Mouse (Mus musculus) CD8-positive naive resting alpha-beta T cell, adult 2 months (primary cell): ENCODE measurements around the gene Stk38.

Experiments used
- DNase-seq, 2 experiments: peaks; one replicate each; pipeline ENCODE4 v3.0.0; 2022; ENCODE audit warnings: low read depth in 2 of 2, low spot score in 2 of 2

Stk38 gene

GRCm38 (mm10) chr17:28960597-28960996 lies 47.2 kb downstream of the Stk38 start:
- DNase-seq = no peak

GRCm38 (mm10) chr17:28954416-28954815 lies 53.4 kb downstream of the Stk38 start:
- no peak for DNase-seq

GRCm38 (mm10) chr17:28953251-28953650 lies 54.5 kb downstream of the Stk38 start:
- peak in 1 of 2 experiments; percentile 6 for DNase-seq

- DNase-seq = peak; percentile 79 to 87
Observed at GRCm38 (mm10) chr17:28951831-28952799, 55.7 kb downstream of the Stk38 start, which contains the start of gene Kctd20. Gene Kctd20 (plus strand): TSS chr17:28951950.

- DNase-seq = no peak
Observed at GRCm38 (mm10) chr17:28950751-28951150, 57.0 kb downstream of the Stk38 start.

GRCm38 (mm10) chr17:28948661-28949060 lies 59.1 kb downstream of the Stk38 start:
- DNase-seq = no peak

- DNase-seq = no peak
Observed at GRCm38 (mm10) chr17:28947011-28947939, 60.5 kb downstream of the Stk38 start.

- no peak for DNase-seq
Observed at GRCm38 (mm10) chr17:28944481-28944880, 63.3 kb downstream of the Stk38 start.

GRCm38 (mm10) chr17:28943740-28944139 lies 64.1 kb downstream of the Stk38 start, which contains the start of gene Pxt1:
Gene Pxt1 (minus strand): TSS chr17:28943840.
- no peak for DNase-seq

- no peak for DNase-seq
Observed at GRCm38 (mm10) chr17:28942101-28942500, 65.7 kb downstream of the Stk38 start.

- no peak for DNase-seq
Observed at GRCm38 (mm10) chr17:28940776-28941555, 66.8 kb downstream of the Stk38 start.

- DNase-seq = peak; percentile 58 to 63
Observed at GRCm38 (mm10) chr17:28936622-28937345, 71.0 kb downstream of the Stk38 start.

- no peak for DNase-seq
Observed at GRCm38 (mm10) chr17:28936133-28936532, 71.7 kb downstream of the Stk38 start.

GRCm38 (mm10) chr17:28934120-28934916 lies 73.5 kb downstream of the Stk38 start:
- DNase-seq = no peak

- DNase-seq = no peak
Observed at GRCm38 (mm10) chr17:28932274-28932673, 75.5 kb downstream of the Stk38 start.

- no peak for DNase-seq
Observed at GRCm38 (mm10) chr17:28931436-28932211, 76.2 kb downstream of the Stk38 start.

- DNase-seq = no peak
Observed at GRCm38 (mm10) chr17:28930392-28931074, 77.3 kb downstream of the Stk38 start.

GRCm38 (mm10) chr17:28929369-28929768 lies 78.4 kb downstream of the Stk38 start:
- no peak for DNase-seq
